Mouse (Mus musculus) inflammation-experienced regulatory T-cells, adult 6 months (primary cell): ENCODE measurements at regions not wholly inside any gene's neighbourhood (a gene's known extent, or its start where the extent isn't known, plus 50 kb on each side); places are given as distances from the start of the nearest gene placed in this dataset.

Source experiments
- ATAC-seq: one replicate; pipeline ENCODE4 v1.8.0; 2017

DNA sequence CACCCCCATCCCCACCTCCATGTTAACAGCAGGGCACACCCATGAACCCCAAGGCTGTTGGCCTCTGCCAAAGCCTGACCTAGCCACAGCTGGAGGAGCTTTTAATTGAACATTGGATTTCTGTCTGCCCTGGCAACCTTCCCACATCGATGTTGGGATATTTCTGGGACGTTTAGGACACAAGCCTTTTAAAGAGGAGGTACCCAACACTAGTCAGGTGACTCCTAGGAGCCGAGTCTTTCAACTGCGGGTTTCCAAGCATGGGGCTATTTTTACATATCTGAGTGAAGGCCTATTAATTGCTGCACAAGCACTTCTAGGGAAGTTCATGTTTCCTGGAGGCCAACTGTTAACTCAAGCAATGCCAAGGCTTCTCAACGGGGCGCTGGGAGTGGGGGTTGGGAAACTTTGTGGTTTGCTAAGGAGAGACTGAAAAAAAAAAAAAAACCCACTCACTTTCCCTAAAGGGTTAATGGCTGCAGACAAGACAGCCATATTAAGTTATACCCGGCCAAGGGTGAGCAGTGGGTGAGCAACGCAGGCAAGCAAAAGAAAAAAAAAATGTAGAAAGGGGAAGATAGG lies 213.3 kb downstream of the Bcl2l11 start:
- no peak for ATAC-seq

DNA sequence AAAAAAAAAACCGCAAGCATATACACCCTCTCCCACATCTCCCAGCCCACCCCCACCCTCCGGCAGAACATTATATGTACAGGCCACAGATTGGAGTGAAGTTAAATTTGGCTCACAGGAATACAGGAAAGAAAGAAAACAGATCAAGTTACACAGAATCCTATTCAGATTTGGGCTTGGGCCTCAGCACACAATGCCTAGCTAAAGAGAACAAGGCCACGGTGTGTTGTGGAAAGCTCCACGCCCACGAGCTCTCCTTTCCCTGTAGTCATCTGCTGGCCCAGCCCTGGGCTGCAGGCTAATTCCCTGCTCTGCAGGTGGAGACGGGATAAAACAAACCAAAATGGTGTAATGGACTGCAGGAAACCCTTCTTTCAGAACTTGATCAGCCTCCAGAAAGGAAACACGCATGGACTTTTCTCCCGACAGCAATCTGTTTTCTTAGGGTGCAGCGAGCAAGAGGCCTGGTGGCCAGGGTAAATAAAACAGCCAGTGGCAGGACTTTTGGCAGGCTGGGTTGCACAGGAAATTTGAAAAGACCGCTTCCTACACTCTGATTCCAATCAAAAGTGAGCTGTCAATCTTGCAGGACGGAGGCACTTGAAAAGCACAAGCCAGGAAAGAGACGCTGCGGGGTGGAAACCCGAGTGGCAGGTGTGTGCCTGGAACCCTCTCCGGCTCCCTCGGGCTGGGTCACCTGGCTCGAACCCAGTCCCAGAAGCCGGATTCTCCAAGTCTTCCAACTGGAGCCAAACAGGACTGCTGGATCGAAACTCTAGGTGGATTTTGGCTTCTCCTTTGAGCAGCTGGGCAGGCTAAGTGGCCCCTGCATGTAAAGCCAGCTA lies 214.0 kb downstream of the Bcl2l11 start:
- no peak for ATAC-seq

- no peak for ATAC-seq
These were observed 214.9 kb downstream of the Bcl2l11 start for GRCm38 (mm10) chr2:128340631-128341240.

GRCm38 (mm10) chr2:128342212-128342611 lies 216.4 kb downstream of the Bcl2l11 start:
- no peak for ATAC-seq

GRCm38 (mm10) chr2:128345557-128345956 lies 219.7 kb downstream of the Bcl2l11 start:
- peak; percentile 65 for ATAC-seq

GRCm38 (mm10) chr2:128348556-128348955 lies 222.7 kb downstream of the Bcl2l11 start:
- ATAC-seq: no peak

GRCm38 (mm10) chr2:128351405-128351804 lies 225.6 kb downstream of the Bcl2l11 start:
- ATAC-seq: no peak

DNA sequence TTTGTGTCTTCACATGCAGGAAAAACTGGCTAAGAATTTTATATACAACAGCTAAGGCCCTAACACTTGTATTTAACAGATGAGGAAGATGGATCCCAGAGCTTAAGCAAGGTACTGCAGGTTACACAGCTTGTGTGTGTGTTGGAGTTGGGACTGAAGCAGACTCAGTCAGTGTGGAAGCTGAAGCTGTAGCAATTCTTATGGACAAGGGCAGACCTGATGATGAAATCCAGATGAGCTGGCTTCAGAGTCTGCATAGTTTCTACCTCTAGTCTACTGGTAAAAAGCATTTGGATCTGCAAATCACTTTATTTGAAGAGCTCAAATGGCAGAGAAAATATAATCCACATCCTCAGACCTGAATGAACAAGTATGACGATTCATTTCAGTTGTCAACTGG lies 226.7 kb downstream of the Bcl2l11 start:
- no peak for ATAC-seq

- no peak for ATAC-seq
These were observed 227.6 kb downstream of the Bcl2l11 start for GRCm38 (mm10) chr2:128353457-128353856.

- no peak for ATAC-seq
These were observed 230.5 kb downstream of the Bcl2l11 start for GRCm38 (mm10) chr2:128356326-128356725.

GRCm38 (mm10) chr2:128359106-128359505 lies 231.9 kb upstream of the Spdye4c start:
- ATAC-seq: no peak

- ATAC-seq: no peak
These were observed 230.5 kb upstream of the Spdye4c start for GRCm38 (mm10) chr2:128360517-128360916.

DNA sequence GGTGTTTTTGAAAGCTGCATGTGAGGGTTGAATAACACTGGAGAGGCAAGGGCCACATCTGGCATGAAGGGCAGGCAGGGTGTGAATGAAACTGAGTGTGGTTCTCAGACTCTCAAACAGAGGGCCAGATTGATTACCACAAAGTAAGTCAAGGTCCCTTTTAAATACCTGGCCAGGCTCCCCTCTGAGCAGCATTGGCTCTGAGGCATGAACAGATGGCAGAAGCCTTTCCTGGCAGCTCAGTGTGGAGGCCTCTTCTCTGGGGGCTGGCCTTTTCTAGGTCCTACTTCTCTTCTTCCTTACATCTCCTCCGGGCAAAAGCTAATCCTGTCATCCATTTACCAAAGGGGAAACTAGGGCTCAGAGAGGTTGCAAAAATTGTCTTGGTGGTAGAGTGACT lies 229.6 kb upstream of the Spdye4c start:
- ATAC-seq: no peak

DNA sequence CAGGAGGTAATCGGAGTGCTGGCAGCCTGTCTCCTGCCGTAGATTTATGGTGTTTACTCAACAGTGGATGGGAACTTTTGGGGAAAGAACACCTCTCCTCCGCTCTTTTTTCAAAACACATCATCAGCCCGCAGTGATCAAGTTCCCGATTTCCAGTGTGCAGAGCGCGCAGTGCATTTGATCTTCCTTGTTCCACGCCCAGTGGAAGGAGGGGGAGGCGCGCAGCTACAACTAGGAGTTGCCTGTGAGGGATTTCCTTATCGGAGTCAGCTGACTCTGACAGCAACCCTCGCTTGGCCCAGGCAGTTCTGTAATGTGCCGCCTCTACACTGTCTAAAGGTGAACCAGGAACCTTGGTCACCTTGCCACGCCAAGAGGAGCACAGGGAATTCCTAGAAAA lies 226.8 kb upstream of the Spdye4c start:
- no peak for ATAC-seq

DNA sequence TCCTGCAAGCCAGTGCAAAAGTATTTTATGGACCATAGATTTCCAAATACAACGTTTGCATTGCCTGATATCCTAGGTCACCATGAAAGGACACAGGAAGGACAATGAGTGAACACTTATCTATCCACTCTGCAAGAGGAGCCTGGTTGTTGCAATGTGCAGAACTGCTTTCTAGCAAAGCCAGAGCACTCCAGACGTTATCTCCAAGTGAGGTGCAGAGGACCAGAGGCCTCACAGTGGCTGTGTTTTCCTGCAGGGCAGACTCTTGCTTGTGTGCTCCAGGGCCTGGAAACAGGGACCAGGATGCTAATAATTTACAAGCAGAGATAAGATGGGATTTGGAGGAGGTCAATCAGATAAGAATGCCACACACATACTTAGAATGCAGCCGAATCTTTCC lies 226.0 kb upstream of the Spdye4c start:
- no peak for ATAC-seq

DNA sequence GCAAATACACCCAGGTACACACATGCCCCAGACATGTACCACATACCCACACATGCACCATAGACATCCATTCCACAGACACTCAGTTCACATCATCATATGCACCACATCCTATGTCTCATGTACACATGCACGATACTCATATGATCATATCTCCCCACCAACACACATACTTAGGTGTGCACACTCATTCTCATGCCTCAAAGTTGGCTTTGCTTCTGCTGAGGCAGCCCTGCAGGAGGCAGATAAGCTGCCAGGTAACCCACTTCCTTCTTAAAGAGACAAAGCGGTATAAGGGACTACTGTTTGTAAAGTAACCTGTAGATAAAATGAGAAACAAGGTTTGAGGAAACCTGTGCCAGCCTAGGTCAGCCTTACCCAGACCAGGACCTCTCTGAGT lies 225.2 kb upstream of the Spdye4c start:
- ATAC-seq: peak; percentile 39

DNA sequence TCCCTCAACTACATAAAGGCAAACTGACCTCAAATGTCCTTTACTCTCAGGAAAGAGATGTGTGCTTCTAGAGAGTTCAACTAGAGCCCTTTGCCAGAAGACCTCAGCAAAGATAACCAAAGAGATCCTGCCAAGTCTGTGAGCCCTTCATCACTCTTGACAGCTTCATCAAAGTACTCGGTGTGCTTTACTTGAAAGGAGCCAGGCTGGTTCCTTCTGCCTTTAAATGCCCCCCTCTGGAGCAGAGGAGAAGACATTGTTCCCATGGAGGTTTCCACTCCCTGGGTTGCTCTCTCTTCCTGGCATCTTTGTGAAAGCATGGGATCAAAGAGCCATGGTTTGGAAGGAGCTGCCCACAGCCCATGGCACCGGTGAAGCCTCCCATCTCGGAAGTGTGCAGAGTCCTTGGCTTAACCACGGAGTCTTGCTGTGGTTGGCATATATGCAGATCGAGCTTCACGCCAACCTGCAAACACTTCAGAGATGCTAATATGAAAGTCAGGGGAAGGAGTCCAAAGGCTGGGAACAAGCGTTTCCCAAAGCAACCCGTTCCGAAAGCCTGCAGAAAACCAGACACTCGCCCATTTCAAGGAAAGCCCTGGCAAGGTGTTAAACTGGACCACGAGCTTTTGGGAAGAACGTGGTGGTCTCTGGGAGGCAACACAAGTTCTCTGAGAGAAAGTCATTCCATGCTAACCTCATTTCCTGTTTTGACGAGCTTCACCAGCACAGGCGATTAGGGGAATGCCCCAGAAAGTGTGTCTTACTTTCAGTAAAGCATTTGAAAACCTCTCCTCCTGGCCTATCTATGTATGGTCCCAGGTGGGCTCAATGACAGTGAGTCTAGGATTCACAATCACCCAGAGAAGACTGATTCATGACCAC lies 223.5 kb upstream of the Spdye4c start:
- peak; percentile 82 for ATAC-seq

GRCm38 (mm10) chr2:128368534-128369273 lies 222.3 kb upstream of the Spdye4c start:
- ATAC-seq: peak; percentile 26

- no peak for ATAC-seq
These were observed 220.2 kb upstream of the Spdye4c start for GRCm38 (mm10) chr2:128370821-128371220.

DNA sequence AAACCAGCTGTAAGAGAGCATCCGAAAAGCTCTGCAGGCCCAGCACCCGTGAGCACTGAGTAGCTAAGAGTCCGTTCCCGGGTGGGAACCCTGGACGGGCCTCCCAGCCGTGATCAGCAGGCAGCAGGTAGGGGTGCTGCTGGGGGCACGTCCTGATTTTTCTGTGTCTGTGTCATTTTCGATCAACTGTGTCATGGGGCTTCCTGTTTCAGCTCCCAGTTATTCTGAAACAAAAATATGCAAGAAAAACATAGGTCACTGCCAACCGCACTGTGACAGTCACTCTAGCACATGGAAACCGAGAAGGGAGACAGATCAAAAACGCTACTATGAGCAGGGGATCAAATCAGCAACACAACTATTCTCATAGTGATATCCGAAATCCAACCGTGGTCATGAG lies 218.8 kb upstream of the Spdye4c start:
- ATAC-seq: no peak

DNA sequence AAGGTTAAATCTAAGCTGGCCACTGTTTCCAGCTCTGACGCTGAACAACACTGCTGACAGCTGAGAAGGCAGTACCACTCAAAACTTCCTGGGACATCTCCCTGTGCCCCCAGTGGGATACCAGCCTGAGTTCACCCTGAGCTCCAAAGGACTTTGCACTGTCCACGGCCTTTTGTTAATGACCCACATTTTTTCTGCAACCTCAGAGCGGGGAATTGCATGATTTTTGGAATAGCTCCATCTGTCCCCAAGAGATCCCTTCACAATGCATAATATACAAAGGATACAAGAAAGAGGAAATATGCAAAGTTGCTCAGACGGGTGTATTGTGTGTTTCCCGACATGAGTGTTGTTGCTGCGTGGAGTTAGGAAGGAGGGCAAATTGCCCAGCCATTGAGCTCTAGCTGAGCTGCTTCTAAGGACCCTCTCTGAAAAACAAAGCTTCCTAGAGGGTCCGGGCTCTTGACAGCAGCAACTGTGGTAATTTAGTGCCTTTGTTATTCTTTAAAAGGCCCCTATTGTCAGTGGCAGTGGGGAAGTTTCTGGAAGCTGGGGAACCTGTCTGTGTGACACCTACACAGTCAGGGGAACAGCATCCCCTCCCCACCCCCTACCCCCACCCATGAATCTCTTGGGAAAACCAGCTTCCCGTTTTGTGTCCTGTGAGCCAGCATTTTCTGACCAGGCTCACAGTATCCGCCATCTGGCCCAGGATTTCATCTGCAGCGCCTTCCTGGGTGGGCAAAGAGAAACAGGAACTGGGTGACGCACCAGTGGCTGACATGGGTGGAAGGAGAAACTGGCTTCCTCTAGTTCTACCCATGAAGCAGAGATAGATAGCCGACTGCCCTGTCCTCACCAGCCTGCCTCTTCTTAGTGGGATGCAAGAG lies 217.4 kb upstream of the Spdye4c start:
- no peak for ATAC-seq
